Mouse (Mus musculus) embryonic fibroblast, embryonic 13.5 days (primary cell): Measurements from ENCODE around the gene Drg1. TPM values are rescaled to one million over a fixed set of nuclear protein-coding genes. Genes with fewer than 3 reads are reported as not detected.

Source experiments
- H3K27ac ChIP-seq: 2 replicates; pipeline ENCODE4 v1.5.1; 2012; ENCODE audit warnings: low read length, control low read depth, inconsistent platforms; ENCODE audit not compliant: insufficient read depth
- H3K4me1 ChIP-seq: 2 replicates; pipeline ENCODE4 v1.6.1; 2011; ENCODE audit warnings: low read length; ENCODE audit not compliant: control insufficient read depth, insufficient read depth
- H3K4me3 ChIP-seq: 2 replicates; pipeline ENCODE4 v1.5.1; 2011; ENCODE audit warnings: mild to moderate bottlenecking, control low read depth, low read length; ENCODE audit not compliant: insufficient read depth
- CTCF ChIP-seq: IDR thresholded peaks from 2 replicates; pipeline ENCODE4 v1.5.1; 2011; ENCODE audit warnings: mild to moderate bottlenecking, control low read depth, low read length, moderate library complexity, borderline replicate concordance; ENCODE audit not compliant: insufficient read depth
- POLR2A ChIP-seq: IDR thresholded peaks from 2 replicates; pipeline ENCODE4 v1.6.1; 2011; ENCODE audit warnings: low read depth, mild to moderate bottlenecking, control low read depth, low read length, moderate library complexity
- polyA plus RNA-seq: library from polyadenylated mRNA; stranded (reverse); fragments of >200 nt; gene quantifications from 2 replicates; pipeline ENCODE4 v1.2.4, GENCODE M21; 2011; ENCODE audit warnings: low read depth; ENCODE audit not compliant: missing spikeins, insufficient read length

Drg1 gene
- polyA plus RNA-seq, 1 experiment = 112 TPM

- TF ChIP-seq CTCF (no peak), POLR2A (no peak)
- no peak overlapping the region for H3K27ac ChIP-seq
- no peak overlapping the region for H3K4me3 ChIP-seq
- no peaks in the 10 kb centered on the region for H3K4me1 ChIP-seq
These were observed 13.5 kb upstream of the Drg1 start for GRCm38 (mm10) chr11:3279729-3280128.

DNA sequence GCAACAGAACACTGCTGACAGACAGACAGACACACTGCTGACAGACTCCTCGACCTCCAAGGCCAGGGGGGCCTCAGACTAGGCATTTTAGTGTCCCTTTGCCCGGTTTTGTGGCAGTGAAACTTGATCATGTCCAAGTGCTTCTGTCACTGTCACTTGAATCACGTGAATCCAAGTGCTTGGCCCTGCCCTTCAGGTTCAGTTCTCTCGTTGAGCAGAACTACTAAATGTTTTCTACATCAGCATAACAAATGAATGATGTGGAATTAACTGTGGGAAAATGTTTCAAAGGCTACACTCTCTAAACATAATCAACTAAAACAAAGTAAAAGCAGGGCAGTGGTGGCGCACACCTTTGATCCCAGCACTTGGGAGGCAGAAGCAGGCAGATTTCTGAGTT lies 12.1 kb upstream of the Drg1 start:
- no peak overlapping the region for H3K27ac ChIP-seq
- no peak overlapping the region for H3K4me3 ChIP-seq
- TF ChIP-seq CTCF (no peak), POLR2A (no peak)
- no peaks in the 10 kb centered on the region for H3K4me1 ChIP-seq

DNA sequence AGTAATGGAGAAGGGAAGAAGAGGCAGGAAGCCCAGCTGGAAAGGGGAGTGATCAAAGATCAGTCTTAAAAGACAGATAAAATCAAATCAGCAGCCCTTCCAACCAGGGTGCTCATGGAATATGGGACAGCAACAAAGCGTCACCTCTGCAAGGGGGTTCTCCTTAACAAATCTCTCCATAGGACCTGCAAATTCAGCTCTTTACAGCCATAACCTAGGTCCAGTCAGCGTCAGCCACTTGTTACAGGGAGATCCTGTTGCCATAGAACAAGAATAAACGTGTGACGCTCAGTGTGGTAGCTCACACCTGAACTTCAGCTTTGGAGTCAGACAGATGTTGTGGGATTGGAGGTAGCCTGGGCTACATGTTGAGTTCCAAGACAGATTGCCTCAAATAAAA lies 3.0 kb upstream of the Drg1 start:
- Histone ChIP-seq H3K4me1 (no peaks in the 10 kb centered on the region; the same call in 1 of the 2 replicates), H3K4me3 (no peak overlapping the region), H3K27ac (no peak overlapping the region)
- TF ChIP-seq CTCF (no peak), POLR2A (no peak)

DNA sequence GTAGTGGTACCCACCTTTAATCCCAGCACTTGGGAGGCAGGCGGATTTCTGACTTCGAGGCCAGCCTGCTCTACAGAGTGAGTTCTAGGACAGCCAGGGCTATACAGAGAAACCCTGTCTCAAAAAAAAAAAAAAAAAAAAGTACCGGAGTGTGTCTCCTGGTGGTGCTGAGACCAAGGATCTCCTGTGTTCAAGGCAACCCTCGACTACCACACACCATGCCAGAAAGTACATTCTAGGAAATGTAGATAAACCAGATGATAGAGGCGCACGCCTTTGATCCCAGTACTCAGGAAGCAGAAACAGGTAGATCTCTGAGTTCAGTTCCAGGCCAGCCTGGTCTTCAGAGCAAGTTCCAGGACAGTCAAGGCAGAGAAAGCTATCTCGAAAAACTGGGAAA lies 918 bp upstream of the Drg1 start:
- TF ChIP-seq POLR2A (peak; percentile 38), CTCF (no peak)
- no peaks in the 10 kb centered on the region; the same call in 1 of the 2 replicates for H3K4me1 ChIP-seq
- H3K4me3 ChIP-seq = peak overlapping the region; percentile 65
- no peak overlapping the region for H3K27ac ChIP-seq

- H3K27ac ChIP-seq = peak overlapping the region; percentile 63
- H3K4me1 ChIP-seq = no peaks in the 10 kb centered on the region; the same call in 1 of the 2 replicates
- peak overlapping the region; percentile 92 for H3K4me3 ChIP-seq
- no peak for TF ChIP-seq CTCF
- peak; percentile 51 for TF ChIP-seq POLR2A
These were observed 730 bp downstream of the Drg1 start for GRCm38 (mm10) chr11:3265291-3266078.

DNA sequence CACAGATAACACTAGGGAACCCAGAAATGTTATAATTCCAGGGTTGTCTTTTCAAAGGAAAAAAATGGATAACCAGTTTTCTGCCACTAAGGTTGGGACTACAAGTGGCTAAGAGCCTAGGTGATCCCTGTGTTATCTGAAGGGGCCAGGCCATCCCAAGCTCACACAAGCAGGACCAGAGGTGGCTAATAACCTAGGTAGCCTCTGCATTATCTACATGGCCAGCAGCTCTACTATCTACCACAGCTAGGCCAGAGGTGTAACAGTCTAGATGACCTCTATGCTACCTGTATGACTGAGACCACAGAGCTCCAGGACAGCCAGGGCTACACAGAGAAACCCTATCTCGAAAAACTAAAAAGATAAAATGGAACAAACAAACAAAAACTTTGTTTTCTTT lies 6.7 kb downstream of the Drg1 start:
- Histone ChIP-seq H3K4me3 (no peak overlapping the region), H3K27ac (no peak overlapping the region), H3K4me1 (no peaks in the 10 kb centered on the region; the same call in 1 of the 2 replicates)
- TF ChIP-seq CTCF (no peak), POLR2A (no peak)

DNA sequence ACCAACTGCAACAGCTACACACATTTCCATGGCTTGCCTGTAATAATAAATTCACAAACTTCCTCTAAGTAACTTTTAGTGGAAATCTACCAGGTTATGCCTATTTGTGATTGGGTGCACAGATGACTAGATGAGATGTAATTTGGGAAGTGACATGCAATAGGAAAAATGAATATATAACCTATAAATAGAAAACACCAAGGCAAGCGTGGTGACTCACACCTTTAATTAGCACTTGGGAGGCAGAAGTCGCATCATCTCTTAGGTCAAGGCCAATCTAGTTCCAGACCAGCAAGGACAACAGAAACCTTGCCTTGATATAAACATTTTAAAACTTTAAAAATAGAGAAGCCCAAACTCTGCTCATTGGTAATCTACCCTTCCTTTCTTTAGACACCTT lies 18.8 kb downstream of the Drg1 start:
- no peak overlapping the region for H3K4me3 ChIP-seq
- H3K27ac ChIP-seq = peak overlapping the region; percentile 87; the same call in 1 of the 2 replicates
- TF ChIP-seq CTCF = no peak
- TF ChIP-seq POLR2A = no peak
- peaks cover 10% of the 10 kb centered on the region for H3K4me1 ChIP-seq

- H3K27ac ChIP-seq = no peak overlapping the region
- peaks cover 10% of the 10 kb centered on the region for H3K4me1 ChIP-seq
- TF ChIP-seq CTCF = no peak
- no peak overlapping the region for H3K4me3 ChIP-seq
These were observed 22.4 kb downstream of the Drg1 start for GRCm38 (mm10) chr11:3243771-3244170.

DNA sequence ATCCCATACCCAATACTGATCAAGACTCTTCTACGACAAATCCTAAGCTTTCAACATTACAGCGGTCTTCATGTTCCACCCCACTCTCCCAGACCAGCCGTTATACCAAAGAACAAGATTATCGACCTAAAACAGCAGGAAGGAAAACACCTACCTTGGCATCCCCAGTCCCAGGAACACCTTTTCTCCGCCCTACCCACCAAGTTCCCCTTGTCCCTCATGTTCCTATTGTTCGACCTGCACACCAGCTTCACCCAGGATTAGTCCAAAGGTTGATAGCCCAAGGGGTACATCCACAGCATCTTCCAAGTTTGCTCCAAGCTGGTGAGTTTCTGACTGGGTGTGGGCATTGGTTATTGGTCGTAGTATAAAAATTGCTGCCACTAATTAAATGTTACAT lies 23.8 kb downstream of the Drg1 start:
- Histone ChIP-seq H3K27ac (no peak overlapping the region), H3K4me1 (peaks cover 3% of the 10 kb centered on the region), H3K4me3 (no peak overlapping the region)
- no peak for TF ChIP-seq POLR2A
- no peak for TF ChIP-seq CTCF

GRCm38 (mm10) chr11:3235277-3235676 lies 30.9 kb downstream of the Drg1 start:
- Histone ChIP-seq H3K4me3 (no peak overlapping the region), H3K27ac (no peak overlapping the region), H3K4me1 (no peaks in the 10 kb centered on the region)
- TF ChIP-seq CTCF (no peak), POLR2A (no peak)
